In genomic region chr13:42961561-42961960, GRCm38 (mm10) we compare ENCODE assay signal across 18 mouse cellular contexts.
A peak's percentile ranks its signal among the peaks of the same experiment; 100 is the strongest.
DNase-seq lines count a peak whose midpoint lies in the region; ATAC-seq and TF ChIP-seq lines count a peak whose summit lies in the region.
"Had no signal": no experiment of that assay in that cellular context is flagged by ENCODE, and none has a peak within 500 bp of the region (broad histone marks: within the 10 kb centered on the region; RNA-seq: fewer than 3 reads in every experiment).

No protein-coding gene starts in this region.

- H3K4me3 ChIP-seq in layer of hippocampus, adult 2 months, result no peak overlapping the region
- H3K4me3 ChIP-seq in megakaryocyte, embryonic 14.5 days (replicated peaks), result peak overlapping the region; percentile 29
- no peak overlapping the region for H3K4me3 ChIP-seq in midbrain, embryonic 13.5 days (replicated peaks)
- H3K4me3 ChIP-seq: embryonic facial prominence, embryonic 12.5 days; forebrain, embryonic 15.5 days; heart, embryonic 12.5 days had no signal

- peak; percentile 11 for DNase-seq in adrenal gland, postnatal 14 days
- no peak for DNase-seq in adrenal gland, postnatal 10 days
- peak; percentile 31 to 38 for DNase-seq in layer of hippocampus, adult 2 months (ENCODE audit: low spot score in 2 of 2)
- DNase-seq in layer of hippocampus, postnatal 10 days (ENCODE audit: low spot score in 2 of 2), result no peak
- peak; percentile 77 for DNase-seq in brain, adult 2 months (ENCODE audit: low read depth, low spot score)
- DNase-seq: adrenal gland, postnatal 25 days; cerebellum, adult 11 months; cerebellum, adult 8-10 months; cerebellum, postnatal 14 days; gastrocnemius, postnatal 14 days had no signal

- H3K4me2 ChIP-seq in midbrain, embryonic 13.5 days (replicated peaks), result no peak overlapping the region
- H3K4me2 ChIP-seq: embryonic facial prominence, embryonic 12.5 days; forebrain, embryonic 15.5 days; heart, embryonic 12.5 days had no signal

- TF ChIP-seq CTCF in layer of hippocampus, adult 2 months (conservative IDR thresholded peaks at IDR 0.05), result no peak

- H3K9me3 ChIP-seq in megakaryocyte, embryonic 14.5 days, result peaks cover 10% of the 10 kb centered on the region; the same call in 1 of the 2 replicates
- no peaks in the 10 kb centered on the region for H3K9me3 ChIP-seq in midbrain, embryonic 13.5 days
- H3K9me3 ChIP-seq: embryonic facial prominence, embryonic 12.5 days; forebrain, embryonic 15.5 days; heart, embryonic 12.5 days had no signal

- H3K27me3 ChIP-seq in megakaryocyte, embryonic 14.5 days (replicated peaks), result no peaks in the 10 kb centered on the region
- H3K27me3 ChIP-seq in midbrain, embryonic 13.5 days, result no peaks in the 10 kb centered on the region
- H3K27me3 ChIP-seq: embryonic facial prominence, embryonic 12.5 days; forebrain, embryonic 15.5 days; heart, embryonic 12.5 days had no signal

- ATAC-seq in megakaryocyte, adult 5-6 weeks (ENCODE audit: poor library complexity, severe bottlenecking), result no peak
- ATAC-seq in midbrain, embryonic 13.5 days, result no peak
- ATAC-seq: forebrain, embryonic 15.5 days; hindbrain, embryonic 16.5 days; inflammation-experienced regulatory T-cells, adult 6 months had no signal

- H3K27ac ChIP-seq in layer of hippocampus, adult 2 months, result peak overlapping the region; percentile 49; the same call in 1 of the 2 replicates
- H3K27ac ChIP-seq in midbrain, embryonic 13.5 days, result no peak overlapping the region
- H3K27ac ChIP-seq: embryonic facial prominence, embryonic 12.5 days; forebrain, embryonic 15.5 days had no signal

- 91% methylated on average over 4 of the region's 4 CpGs for WGBS in midbrain, embryonic 13.5 days

- no peaks in the 10 kb centered on the region for H3K36me3 ChIP-seq in megakaryocyte, embryonic 14.5 days (replicated peaks; ENCODE audit: low read length)
- H3K36me3 ChIP-seq in midbrain, embryonic 13.5 days, result no peaks in the 10 kb centered on the region
- H3K36me3 ChIP-seq: embryonic facial prominence, embryonic 12.5 days; heart, embryonic 12.5 days had no signal

- no peak overlapping the region for H3K9ac ChIP-seq in midbrain, embryonic 13.5 days (replicated peaks)
- H3K9ac ChIP-seq: embryonic facial prominence, embryonic 12.5 days; forebrain, embryonic 15.5 days; heart, embryonic 12.5 days had no signal

- H3K4me1 ChIP-seq in megakaryocyte, embryonic 14.5 days, result peaks cover 3% of the 10 kb centered on the region; the same call in 1 of the 2 replicates
- no peaks in the 10 kb centered on the region for H3K4me1 ChIP-seq in midbrain, embryonic 13.5 days (replicated peaks)
- H3K4me1 ChIP-seq: embryonic facial prominence, embryonic 12.5 days had no signal

Comparison
In these comparisons a context has a peak if more than half of its experiments do, and no peak if none do; other contexts are left out.
1. DNase-seq: peak in adrenal gland, postnatal 14 days (single experiment), layer of hippocampus, adult 2 months (2 of 2) and brain, adult 2 months (single experiment); none in adrenal gland, postnatal 10 days (single experiment) and layer of hippocampus, postnatal 10 days (0 of 2).